Mouse (Mus musculus) thymus, postnatal 25 days (tissue): Measurements from ENCODE around the gene Rexo1.

ENCODE experiments used
- DNase-seq: peaks from one replicate; pipeline ENCODE4 v3.0.0; 2022

The Rexo1 gene

DNA sequence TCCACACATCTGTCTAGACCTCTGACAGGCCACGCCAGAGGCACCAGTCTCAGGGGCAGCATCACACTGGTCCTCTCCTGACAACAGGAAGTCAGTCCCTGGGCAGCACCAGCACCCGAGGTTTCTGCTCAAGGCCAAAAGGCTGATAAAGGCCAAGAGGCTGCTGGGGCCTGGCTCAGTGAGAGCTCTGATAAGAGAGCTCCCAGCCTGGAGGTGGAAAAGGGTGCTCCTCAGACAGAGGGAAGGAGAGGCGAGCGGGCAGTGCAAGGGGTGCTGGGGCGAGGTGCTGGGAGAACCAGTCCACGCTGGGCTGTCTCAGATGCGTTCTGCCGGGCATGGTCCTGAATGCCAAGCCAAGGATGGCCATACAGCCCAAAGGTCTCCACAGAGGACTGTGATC lies 7.8 kb downstream of the Rexo1 start:
- DNase-seq, result no peak

DNA sequence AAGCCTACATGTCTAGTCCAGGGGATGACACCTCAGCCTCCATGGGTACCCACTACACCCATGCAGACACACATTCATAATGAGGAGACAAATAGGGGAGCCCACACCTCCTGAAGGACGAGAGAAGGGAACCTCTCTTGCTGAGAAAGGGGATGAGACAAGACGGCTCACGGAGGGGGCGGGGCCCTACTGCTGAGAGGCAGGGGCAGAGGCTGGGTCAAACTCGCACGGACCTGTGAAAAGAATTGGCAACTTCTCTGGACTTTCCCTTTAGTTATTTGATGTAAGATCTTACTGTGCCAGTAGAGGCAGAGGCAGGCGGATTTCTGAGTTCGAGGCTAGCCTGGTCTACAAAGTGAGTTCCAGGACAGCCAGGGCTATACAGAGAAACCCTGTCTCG lies 9.0 kb downstream of the Rexo1 start:
- no peak for DNase-seq

DNA sequence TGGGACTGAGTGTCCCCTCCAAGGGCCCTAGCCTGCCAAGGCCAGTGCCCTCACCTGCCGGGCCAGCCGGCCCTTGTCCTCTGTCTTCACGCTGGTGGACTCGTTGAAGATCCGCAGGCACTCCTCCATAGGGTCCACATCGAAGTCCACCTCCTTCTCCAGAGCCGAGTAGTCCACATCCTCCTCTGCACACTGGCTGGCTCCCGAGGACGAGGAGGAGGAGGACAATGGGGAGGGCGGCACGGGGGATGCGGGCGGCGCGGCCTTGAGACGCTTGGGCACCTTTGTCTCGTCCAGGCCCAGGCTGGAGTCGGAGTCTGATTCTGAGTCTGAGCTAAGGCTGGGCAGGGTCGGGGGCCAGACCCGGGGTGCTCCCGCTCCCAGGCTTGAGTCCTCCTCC lies 12.1 kb downstream of the Rexo1 start:
- DNase-seq, result no peak

DNA sequence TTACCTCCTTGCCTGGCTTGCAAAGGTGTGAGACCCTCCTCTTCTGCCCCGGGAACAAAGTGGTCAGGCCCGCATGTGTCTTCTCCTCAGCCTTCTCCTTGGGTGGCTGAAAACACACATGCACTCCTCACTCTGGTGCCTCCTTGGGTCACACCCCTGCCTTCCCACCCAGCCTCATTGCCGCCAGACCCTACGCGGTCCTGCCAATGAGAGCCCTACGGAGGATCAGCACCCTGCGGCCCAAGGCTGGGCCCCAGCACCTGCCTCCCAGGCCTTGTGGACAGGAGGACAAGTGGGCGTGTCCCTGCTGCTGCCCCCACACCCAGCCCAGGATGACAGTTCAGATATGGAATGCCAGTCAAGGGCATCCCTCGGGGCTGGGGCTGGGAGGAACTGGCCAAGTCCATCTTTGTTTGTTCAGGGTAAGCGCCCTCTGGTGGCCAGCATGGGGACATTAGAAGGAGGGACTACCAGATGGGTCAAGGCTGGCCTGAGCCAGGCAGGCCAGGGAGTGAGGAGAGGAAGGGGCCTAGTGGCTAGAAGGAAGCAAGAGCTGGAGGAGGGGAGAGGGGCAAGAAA lies 12.8 kb downstream of the Rexo1 start:
- no peak for DNase-seq

DNA sequence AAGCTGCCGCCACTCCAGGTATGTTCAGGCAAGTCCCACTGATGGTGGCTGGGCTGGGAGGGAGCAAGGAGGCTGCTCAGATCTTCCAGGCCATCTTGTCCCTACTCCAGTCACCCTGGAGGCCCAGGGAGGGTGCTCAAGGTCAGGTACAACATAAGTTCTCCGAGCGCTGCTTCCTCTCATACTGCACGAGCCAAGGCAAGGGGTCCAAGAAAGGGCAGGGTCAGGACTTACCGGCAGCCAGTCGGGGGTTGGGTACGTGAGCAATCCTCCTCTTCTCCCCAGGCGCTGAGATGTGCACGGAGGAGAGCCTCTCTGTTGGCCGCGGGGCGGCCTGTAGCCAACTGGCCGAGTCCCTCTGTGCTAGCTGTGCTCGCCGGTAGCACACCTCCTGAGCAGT lies 13.8 kb downstream of the Rexo1 start:
- no peak for DNase-seq

DNA sequence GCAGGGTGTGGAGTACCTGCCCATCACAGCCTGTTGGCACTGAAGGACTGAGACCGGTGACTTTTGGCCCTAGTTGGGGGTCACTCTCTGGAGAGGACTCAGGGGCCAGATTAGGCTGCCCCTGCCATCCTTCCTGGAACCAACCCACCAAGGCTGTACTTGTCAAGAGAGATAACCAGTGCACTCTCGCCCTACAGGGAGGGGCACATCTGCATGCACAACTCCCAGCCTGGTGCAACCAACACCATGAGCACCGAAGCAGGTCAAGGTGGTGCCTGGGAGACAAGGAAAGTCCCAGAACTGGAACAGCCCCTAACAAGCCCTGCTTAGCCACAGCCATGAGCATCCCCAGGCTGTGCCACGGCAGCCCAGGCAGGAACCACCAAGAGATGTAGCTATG lies 14.4 kb downstream of the Rexo1 start:
- DNase-seq, result no peak

DNA sequence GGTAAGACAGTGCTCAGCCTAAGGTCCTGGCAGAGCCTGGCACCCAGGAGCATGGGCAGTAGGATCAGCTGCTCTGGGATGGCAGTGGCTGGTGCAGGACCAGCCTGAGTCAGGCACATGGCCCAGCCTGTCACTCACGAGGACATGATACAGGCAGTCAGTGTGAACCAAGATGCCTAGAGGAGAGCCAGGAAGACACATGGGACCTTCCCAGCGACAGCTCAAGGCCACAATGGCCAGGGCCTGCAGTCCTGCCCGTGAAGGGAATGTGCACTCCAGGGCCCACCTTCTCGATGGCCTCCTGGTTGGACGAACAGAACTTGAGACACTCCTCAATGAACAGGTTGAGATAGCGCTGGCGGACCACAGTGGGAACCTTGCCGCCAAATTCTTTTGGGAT lies 15.8 kb downstream of the Rexo1 start:
- DNase-seq, result no peak

DNA sequence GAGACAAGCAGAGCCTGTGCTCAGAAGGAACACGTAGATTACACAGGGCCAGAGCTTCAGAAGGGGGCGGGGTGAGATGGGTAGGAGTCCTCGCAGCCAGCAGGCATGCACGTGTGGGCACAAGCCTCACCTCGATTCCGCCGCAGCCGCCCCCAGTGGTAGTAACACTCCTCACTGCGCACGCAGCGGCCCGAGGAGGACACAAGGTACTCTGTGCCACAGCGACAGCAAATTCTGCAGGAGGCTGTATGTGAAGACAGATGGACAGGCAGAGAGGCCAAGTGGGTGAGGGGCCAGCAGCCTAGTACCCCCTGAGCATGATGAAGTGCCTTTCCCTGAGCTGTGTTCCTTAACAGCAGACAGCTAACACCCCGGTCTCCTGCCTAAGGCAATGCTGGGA lies 17.5 kb downstream of the Rexo1 start:
- DNase-seq, result no peak

DNA sequence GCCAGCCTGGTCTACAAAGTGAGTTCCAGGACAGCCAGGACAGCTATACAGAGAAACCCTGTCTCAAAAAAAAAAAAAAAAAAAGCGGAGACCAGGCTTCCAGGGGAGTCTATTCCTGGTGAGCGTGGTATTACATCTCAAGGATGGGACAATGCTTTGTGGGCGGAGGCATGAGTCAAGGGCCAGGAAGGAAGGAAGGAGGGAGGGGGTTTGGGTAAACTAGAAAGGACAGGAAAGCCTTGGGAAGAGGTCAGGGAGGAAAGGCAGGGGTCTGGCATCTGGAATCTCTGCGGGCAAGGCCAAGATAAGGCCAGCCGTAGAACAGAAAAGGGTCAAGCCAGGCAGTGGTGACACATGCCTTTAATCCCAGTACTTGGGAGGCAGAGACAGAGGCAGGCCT lies 21.9 kb downstream of the Rexo1 start:
- DNase-seq, result no peak

DNA sequence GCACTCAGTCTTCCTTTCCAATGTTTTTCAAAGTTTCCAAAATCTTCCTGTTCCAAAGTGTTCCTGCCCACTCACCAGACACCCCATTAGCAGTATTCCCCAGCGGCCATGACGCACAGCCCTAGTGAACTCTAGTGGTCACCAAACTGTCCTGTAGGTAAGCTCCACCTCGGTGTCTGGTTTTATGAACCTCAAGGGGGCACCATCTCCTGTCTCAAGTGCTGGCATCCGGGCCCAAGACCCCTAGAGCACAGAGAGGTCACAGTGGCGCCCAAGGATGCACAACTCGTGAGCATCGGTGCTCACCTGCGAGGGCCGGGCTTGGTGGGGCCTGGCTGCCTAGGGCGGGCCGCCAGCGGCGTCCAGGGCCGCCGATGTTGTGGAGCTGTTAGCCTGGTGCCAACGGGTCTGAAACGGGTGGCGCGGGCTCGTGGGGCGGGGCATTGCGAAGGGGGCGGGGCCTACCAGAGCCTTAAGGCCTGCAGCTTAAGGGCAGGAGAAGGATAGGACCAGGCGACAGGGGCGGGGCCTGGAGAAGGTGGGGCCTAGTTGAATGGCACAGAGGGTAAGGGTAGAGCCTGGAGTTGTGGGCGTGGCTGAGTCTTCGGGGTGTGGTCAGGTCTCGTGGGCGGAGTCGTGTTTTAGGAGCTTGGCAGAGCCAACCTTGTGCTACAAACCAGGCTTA lies 22.5 kb downstream of the Rexo1 start, which contains the start of gene Atp8b3:
Gene Atp8b3 (minus strand): TSS at position 415 of the 685 bp plus-strand sequence.
- DNase-seq, result peak; percentile 83

DNA sequence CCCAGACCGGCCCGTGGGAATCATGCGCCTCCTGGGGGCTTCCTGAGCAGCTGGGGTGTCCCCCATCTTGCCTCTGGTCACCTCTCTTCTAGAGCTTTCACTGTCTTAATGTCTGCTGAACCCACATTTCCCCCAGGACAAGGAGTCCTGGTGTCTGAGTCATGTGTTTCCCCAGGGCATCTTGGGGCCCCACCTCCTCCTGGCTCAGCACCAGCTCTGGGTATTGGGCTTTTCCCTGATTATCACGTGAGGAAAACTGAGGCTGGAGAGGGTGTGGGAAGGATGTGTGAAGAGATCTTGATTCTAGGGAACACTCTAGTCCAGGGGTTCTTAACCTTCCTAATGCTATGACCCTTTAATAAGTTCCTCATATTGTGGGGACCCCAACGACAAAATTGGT lies 23.2 kb downstream of the Rexo1 start:
- no peak for DNase-seq

DNA sequence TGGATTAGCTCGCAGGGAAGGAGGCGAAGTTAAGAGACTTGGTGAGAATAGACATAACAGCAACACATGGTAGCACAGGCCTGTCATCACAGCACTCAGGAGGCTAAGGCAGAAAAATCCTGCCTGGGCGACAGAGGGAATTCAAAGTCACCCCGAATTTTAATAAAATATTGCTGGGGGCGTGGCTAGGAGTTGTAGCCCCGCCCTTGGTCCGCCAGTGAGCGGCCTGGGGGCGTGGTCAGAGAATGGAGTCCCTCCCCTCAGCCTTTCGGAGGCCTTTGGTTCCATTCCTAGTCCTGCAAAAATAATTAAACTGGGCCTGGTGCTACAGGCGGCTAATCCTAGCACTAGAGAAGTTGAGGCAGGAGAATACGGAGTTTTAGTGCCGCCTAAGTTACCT lies 25.6 kb downstream of the Rexo1 start:
- DNase-seq, result no peak

DNA sequence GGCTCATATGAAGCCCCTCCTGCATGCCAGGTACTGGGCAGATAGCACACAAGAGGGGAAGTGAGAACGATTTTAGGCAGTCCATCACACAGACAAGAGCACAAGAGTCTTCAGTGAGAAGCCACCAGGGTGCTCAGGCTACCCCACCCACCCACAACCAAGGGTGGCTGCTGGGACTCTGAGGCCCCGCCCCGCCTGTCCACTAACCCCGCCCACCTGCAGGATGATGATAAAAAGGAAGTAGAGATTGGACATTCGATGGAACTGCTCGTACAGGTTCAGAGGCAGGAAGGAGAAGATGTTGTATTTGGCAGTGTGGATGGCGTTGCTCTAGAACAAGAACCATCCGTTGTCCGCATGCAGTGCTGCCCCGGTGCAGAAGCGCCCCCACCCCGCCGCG lies 26.3 kb downstream of the Rexo1 start:
- DNase-seq, result peak; percentile 28

DNA sequence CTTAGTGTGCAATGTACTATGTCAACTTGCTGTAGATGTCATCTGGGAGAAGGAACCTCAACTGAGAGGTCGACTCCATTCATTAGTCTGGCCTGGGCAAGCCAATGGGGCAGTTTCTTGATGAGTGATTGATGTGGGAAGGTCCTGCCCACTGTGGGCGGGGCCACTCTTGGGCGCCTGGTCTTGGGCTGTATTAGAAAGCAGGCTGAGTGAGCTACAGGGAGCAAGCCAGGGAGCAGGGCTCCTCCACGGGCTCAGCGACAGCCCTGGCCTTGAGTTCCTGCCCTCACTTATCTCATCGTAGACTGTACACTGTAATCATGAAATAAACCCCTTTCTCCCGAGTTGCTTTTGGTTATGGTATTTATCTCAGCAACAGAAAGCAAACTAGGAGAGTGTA lies 27.7 kb downstream of the Rexo1 start:
- DNase-seq, result no peak

DNA sequence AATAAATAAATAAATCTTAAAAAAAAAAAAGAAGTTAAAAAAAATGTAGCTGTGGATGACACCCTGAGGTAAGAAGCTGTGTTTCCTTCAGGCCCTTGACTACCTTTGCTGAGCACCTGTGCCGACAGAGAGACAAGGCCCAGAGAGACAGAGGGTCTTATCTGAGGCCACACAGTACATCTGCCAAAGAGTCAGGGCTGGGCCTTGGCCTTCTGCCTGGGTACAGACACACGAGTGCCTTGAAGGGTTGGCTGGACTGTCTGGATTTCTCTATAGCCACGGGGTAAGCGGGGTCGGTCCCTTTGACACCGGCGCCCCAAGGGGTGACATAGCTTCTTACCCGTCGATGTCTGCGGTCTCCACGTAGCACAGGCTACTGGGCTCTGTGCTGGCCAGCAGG lies 28.6 kb downstream of the Rexo1 start:
- DNase-seq, result no peak

DNA sequence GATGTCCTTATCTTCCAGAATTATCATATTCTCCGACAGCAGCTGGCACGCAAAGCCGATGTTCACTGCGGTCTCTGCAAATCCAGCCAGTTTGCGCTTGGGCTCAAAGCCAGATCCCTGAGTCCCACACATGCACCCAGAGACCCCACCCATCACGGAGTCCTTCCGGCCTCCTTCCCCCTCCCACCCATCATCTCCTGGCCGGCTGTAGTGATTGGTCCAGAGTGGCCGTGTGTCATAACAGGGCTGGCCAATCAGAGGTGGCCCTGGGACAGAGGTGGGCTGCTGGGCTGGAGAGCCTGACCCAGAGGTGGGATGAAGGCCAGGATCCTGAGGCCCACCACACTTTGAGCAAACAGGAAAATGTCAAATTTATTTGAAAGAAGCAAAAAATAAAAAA lies 35.2 kb downstream of the Rexo1 start:
- DNase-seq, result no peak

DNA sequence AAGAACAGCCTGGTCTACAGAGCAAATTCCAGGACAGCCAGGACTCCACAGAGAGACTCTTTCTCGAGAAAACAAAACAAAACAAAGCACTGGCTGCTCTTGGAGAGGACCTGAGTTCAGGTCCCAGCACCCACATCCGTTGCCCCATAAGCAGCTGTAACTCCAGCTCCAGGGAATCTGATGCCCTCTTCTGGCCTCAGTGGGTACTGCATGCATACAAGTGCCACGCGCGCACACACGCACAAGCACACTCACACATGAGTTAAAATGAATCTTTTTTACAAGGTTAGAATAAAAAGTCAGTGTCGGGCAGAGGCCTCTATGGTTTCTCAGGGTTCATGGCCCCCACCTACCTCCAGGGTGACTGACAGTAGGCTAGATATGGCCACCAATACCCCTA lies 38.1 kb downstream of the Rexo1 start:
- DNase-seq, result peak; percentile 21

DNA sequence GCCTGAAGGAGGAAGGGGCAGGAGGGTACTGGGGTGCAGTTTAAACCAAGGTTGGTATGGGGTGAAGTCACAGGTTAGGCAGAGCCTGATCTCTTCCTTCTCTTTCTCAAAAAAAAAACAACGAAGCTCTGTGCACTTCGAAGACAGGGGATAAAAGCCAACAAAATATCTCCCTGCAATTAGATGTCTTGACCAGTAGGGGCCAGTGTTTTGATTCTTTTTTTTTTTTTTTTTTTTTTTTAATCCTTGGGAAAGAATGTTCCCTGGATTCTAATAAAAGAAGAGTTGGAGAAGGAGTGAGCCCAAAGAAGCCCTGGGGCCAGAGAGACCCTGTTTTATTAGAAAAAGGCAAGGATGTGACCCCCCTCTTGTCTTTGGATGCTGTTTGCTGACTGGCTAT lies 42.1 kb downstream of the Rexo1 start:
- DNase-seq, result no peak

DNA sequence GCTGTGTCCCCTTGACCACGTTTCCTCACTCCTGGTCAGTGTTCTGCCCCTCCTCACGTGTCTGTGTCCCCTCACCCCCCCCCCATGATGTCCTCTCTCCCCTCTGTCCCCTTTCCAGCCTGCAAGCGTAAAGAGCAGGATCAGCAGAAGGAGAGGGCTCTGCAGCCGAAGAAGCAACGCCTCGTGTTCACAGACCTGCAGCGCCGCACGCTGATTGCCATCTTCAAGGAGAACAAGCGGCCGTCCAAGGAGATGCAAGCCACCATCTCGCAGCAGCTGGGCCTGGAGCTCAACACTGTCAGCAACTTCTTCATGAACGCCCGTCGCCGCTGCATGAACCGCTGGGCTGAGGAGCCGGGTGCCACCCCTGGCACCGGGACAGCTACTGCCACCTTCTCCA lies 47.6 kb downstream of the Rexo1 start:
- DNase-seq, result no peak

DNA sequence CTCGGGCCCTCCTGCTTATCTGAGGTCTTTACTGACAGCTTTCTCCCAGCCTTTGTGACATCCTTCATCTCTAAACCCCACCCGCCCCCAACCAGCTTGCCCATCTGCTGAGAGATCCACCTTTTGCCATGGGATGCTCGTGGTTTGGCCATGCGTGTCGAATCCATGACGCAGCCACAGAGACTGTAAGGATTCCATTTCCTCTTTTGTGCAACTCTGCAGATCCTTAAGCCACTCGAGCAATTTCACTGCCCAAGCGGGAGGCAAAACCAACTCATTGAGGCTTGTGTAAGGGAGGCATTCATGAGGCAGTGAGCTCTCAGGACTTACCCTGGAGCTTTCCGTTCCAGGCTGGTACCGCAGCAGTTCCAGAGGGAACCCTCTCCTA lies 51.1 kb downstream of the Rexo1 start:
- DNase-seq, result no peak

DNA sequence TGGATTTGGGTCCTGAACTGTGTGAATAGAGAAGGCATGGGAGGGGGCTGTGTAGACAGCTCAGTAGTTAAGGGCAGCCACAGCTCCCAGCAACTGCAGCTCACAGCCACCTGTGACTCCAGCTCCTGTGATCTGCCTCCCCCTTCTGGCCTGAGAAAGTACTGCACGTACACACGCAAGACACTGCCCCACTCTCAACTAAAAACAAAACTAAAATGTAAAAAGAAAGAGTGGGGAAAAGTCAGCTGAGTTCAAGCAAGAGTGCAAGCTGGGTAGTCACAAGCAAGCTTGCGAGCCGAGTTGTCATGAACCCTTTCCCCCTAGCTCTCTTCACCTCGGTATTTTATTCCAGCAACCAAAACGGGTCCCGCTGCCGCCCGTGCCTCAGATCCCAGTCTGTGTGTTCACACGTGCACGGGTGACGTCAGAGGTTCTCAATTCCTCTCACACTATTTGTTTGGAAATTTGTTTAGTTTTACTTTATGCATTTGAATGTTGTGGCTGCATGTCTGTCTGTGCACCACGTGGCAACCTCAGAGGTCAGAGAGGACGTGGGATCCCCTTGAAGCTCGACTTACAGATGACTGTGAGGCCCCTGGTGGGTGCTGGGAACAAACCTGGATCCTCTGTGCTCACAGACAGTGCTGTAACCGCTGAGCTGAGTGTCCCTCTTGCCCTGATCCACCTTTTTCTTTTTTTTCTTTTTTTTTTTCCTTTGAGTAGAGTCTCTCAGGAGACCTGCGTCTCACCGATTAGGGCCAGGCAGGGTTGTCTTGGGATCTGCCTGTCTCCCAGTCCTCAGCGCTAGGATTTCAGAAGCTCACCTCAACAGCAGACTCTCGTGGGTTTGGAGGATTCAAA lies 51.7 kb downstream of the Rexo1 start:
- DNase-seq, result peak; percentile 88

DNA sequence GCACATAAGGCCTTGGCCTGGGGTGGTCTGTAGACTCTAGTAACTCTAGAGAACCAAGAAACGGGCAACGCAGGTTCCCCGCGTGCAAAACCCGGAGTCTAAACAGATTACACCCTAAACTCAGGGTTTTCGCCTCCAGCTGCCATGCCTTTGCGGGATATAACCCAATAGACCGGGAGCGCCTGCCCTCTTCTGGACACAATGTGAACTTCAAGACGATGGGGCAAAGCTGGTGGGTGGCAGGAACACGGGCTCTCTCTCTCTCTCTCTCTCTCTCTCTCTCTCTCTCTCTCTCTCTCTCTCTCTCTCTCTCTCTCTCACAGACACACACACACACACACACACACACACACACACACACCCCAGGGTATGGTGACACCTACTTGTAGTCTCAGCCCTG lies 55.1 kb downstream of the Rexo1 start:
- DNase-seq, result peak; percentile 72

DNA sequence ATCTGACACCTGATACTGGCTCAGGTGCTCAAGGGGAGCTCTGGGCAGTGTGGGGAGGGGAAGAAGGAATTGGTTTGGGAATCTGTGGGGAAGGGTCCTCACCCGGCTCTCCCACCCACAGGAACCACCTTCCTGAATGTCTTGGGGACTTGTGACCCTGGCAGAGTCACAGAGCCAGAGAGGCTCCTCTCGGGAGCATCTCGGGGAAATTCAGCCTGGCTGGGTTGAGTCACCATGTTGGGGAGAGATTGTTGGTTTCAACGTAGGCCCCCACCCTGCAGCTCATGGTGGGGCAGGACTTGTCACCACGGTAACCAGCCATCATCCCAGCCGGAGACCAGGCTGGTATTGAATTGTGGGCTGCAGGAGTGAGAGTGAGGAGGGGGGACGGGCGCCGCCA lies 56.6 kb downstream of the Rexo1 start:
- no peak for DNase-seq

DNA sequence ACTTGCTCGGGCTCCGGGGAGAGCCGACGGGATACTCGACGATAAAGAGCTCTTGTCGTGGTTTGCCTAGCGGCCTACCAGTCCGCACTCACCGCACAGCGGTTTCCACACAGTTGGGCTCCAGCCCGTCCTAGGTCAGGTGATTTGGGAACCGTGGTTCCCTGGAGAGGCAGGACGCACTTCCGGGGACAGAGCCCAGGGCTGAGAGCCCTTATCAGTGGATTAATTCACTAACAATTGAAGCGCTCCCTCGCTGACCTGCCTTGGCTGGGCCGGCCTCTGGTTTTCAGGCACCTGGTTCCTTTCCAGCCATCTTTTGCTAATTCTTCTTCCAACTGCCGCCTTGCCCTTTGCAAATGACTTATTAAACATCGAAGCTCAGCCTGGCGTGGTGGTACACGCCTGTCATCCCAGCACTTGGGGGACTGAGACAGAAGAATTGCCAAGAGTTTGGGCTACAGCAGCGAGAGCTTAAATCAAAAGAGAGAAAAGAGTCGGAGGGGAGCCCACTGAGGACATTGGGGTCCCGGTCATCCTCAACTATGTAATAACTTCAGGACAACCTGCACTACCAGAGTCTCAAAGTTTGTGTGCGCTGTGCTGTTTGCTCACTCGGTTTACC lies 57.6 kb downstream of the Rexo1 start:
- no peak for DNase-seq
